Mouse (Mus musculus) C2C12 (cell line): ENCODE data around the gene Sipa1.

Source experiments
- CTCF ChIP-seq: IDR thresholded peaks from one replicate; pipeline ENCODE4 v1.5.1; 2011; ENCODE audit not compliant: control insufficient read depth, insufficient read depth, insufficient read length
- MAX ChIP-seq: IDR thresholded peaks from one replicate; pipeline ENCODE4 v1.6.1; 2011; ENCODE audit warnings: mild to moderate bottlenecking, control low read depth
- MYOG ChIP-seq: IDR thresholded peaks from one replicate; pipeline ENCODE4 v1.6.1; 2011; ENCODE audit not compliant: control insufficient read depth, insufficient read length; ENCODE audit errors: extremely low read depth
- USF1 ChIP-seq: IDR thresholded peaks from one replicate; pipeline ENCODE4 v1.6.1; 2011; ENCODE audit warnings: low read depth, mild to moderate bottlenecking, control low read depth, moderate library complexity

GRCm38 (mm10) chr19:5621884-5622283, 41.6 kb downstream of the Sipa1 start:
- no peak for TF ChIP-seq CTCF
- no peak for TF ChIP-seq MYOG
- no peak for TF ChIP-seq MAX
- no peak for TF ChIP-seq USF1
